Mouse (Mus musculus) MEL (cell line): Measurements from ENCODE around the gene Tmem88.

Source experiments
- CTCF ChIP-seq, 3 experiments: IDR thresholded peaks in 2 of 3; conservative IDR thresholded peaks in 1 of 3; 2 replicates each; pipeline ENCODE4 v1.5.1; 2011 to 2012; ENCODE audit warnings: low read length in 3 of 3, low read depth in 2 of 3, mild to moderate bottlenecking in 2 of 3, improper control_type of control experiment in 1 of 3, inconsistent platforms in 1 of 3, mixed read lengths in 1 of 3, moderate library complexity in 1 of 3; ENCODE audit not compliant: control insufficient read depth in 1 of 3, insufficient read depth in 1 of 3, poor library complexity in 1 of 3, severe bottlenecking in 1 of 3
- MAX ChIP-seq: IDR thresholded peaks from 2 replicates; pipeline ENCODE4 v1.6.1; 2011; ENCODE audit warnings: low read length, improper control_type of control experiment
- NRF1 ChIP-seq: IDR thresholded peaks from 2 replicates; pipeline ENCODE4 v1.6.1; 2014; ENCODE audit warnings: low read depth, mild to moderate bottlenecking, inconsistent platforms, low read length, improper control_type of control experiment, moderate library complexity; ENCODE audit not compliant: poor library complexity, insufficient read depth, severe bottlenecking
- POLR2A ChIP-seq, 2 experiments: IDR thresholded peaks; 2 replicates each; pipeline ENCODE4 v1.6.1; 2011 to 2012; ENCODE audit warnings: low read length in 2 of 2, mild to moderate bottlenecking in 2 of 2, control low read depth in 1 of 2, improper control_type of control experiment in 1 of 2, low read depth in 1 of 2, moderate library complexity in 1 of 2; ENCODE audit not compliant: control insufficient read depth in 1 of 2, insufficient read depth in 1 of 2, poor library complexity in 1 of 2
- RAD21 ChIP-seq: IDR thresholded peaks from 2 replicates; pipeline ENCODE4 v1.6.1; 2011; ENCODE audit warnings: mild to moderate bottlenecking, low read depth, low read length, improper control_type of control experiment
- SMC3 ChIP-seq: IDR thresholded peaks from 2 replicates; pipeline ENCODE4 v1.6.1; 2011; ENCODE audit warnings: low read depth, low read length, improper control_type of control experiment
- ZC3H11A ChIP-seq: IDR thresholded peaks from 2 replicates; pipeline ENCODE4 v1.6.1; 2012; ENCODE audit warnings: low read depth, mild to moderate bottlenecking, inconsistent platforms, low read length, improper control_type of control experiment
- ZNF384 ChIP-seq: IDR thresholded peaks from 2 replicates; pipeline ENCODE4 v1.6.1; 2012; ENCODE audit warnings: low read depth, mild to moderate bottlenecking, inconsistent platforms, low read length, improper control_type of control experiment

DNA sequence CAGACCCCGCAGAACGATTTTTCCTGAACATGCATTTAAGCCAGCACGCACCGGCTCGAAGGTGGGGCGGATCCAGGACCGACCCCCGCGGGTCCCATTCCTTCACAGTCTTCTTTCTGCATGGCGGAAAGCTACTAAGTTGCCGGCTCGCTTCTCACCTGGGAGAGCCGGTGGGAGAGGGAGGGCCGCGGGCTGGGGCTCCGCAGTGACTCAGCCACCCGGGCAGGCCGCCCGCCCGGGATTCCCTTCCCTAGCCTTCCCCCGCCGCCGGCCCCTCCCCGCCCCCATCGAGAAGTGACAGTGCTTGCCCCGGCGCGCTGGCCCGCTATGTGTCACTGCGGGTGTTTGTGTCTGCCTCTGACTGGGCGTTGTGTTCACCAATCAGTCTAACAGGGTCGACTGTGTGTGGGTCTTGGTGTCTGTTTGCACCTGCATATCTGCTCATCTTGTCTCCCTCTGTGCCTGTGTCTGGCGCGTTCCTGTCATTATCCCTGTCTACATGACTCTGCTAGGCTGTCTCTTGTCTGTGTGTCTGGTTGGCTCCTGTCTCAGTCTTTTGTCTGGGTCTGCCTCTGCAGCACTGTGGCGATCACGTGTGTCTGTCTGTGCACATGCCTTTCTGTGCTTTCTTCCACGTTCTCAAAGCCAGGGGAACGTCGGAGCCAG, 13.6 kb upstream of the Tmem88 start:
- TF ChIP-seq ZC3H11A: no peak
- no peak for TF ChIP-seq CTCF (IDR thresholded peaks at IDR 0.05 in 2 of 3, conservative IDR thresholded peaks at IDR 0.05 in 1 of 3; ENCODE audit: control insufficient read depth in 1 of 3, insufficient read depth in 1 of 3, low read depth in 2 of 3, low read length in 3 of 3, poor library complexity in 1 of 3, severe bottlenecking in 1 of 3)
- 0 out of 2 replicates have a peak, but pooled peaks have one; percentile 16 for TF ChIP-seq NRF1
- peak; percentile 87 for TF ChIP-seq MAX
- no peak for TF ChIP-seq RAD21
- TF ChIP-seq SMC3: 0 out of 2 replicates have a peak, but pooled peaks have one; percentile 3
- no peak for TF ChIP-seq ZNF384
- no peak; a peak in 1 of 4 replicates for TF ChIP-seq POLR2A (IDR thresholded peaks at IDR 0.05; ENCODE audit: control insufficient read depth in 1 of 2, insufficient read depth in 1 of 2, low read depth in 1 of 2, low read length in 2 of 2, poor library complexity in 1 of 2)
